Mouse (Mus musculus) spleen, adult 2 months (tissue): ENCODE measurements around the gene Sgce. TPM values are rescaled to one million over a fixed set of nuclear protein-coding genes. Genes with fewer than 3 reads are reported as not detected.

ENCODE experiments used
- DNase-seq, 2 experiments: peaks; one replicate each; pipeline versions ENCODE4 v3.0.0 to v3.0.0-alpha.2; 2012 to 2021; ENCODE audit warnings: low spot score in 2 of 2, low read depth in 1 of 2
- H3K27ac ChIP-seq: fragments of 200-500 bp; 2 replicates; pipeline ENCODE4 v1.5.1; 2012; ENCODE audit warnings: low read length, inconsistent platforms; ENCODE audit not compliant: insufficient read depth
- H3K27me3 ChIP-seq: fragments of 200-500 bp; 2 replicates; pipeline ENCODE4 v1.6.1; 2012; ENCODE audit warnings: mild to moderate bottlenecking, moderate library complexity, low read length, inconsistent platforms; ENCODE audit not compliant: control insufficient read depth, insufficient read depth
- H3K36me3 ChIP-seq: fragments of 200-500 bp; 2 replicates; pipeline ENCODE4 v1.6.1; 2012; ENCODE audit warnings: mild to moderate bottlenecking, low read length, inconsistent platforms; ENCODE audit not compliant: control insufficient read depth, insufficient read depth
- H3K4me1 ChIP-seq: fragments of 200-500 bp; 2 replicates; pipeline ENCODE4 v1.6.1; 2011; ENCODE audit warnings: inconsistent platforms; ENCODE audit not compliant: control insufficient read depth, insufficient read depth, insufficient read length
- H3K4me3 ChIP-seq: fragments of 200-500 bp; 2 replicates; pipeline ENCODE4 v1.5.1; 2011; ENCODE audit warnings: mild to moderate bottlenecking, inconsistent platforms; ENCODE audit not compliant: insufficient read depth, insufficient read length; ENCODE audit errors: extremely low read depth
- CTCF ChIP-seq: fragments of 200-500 bp; IDR thresholded peaks from 2 replicates; pipeline ENCODE4 v1.5.1; 2011; ENCODE audit warnings: mild to moderate bottlenecking, inconsistent platforms; ENCODE audit not compliant: insufficient read depth, insufficient read length, insufficient replicate concordance; ENCODE audit errors: extremely low read depth
- POLR2A ChIP-seq: fragments of 200-500 bp; IDR thresholded peaks from 2 replicates; pipeline ENCODE4 v1.6.1; 2011; ENCODE audit warnings: low read depth, low read length, inconsistent platforms
- WGBS: fragments of 180-500 bp; shearing (Covaris S2); methylation state at CpG from one replicate; pipeline ENCODE4 v1.1.7; 2018; 5-methylcytosine and 5-hydroxymethylcytosine counted together
- polyA plus RNA-seq: library from polyadenylated mRNA; depleted of rRNA; stranded (reverse); fragments of >200 nt; gene quantifications from 2 replicates; pipeline ENCODE4 v1.2.3, GENCODE M21; 2012

Sgce gene
- polyA plus RNA-seq, 1 experiment = 3.4 TPM

DNA sequence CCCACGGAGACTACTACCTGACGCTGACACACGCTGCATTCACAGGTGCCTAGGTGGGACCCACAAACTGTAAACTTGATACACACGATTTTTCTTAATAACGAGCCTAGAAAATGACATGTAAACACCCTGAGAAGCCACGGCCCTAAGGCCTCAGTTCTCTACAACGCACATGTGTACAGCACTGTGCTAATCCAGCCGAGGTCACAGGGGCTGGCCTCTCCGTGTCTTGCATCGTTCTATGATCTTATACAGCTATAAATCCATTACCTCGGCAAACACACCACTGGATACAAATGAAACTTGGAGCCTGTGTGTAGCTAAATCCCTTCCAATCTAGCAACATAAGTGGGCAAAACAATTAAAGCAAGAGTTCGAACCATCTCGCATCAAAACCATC, 24.3 kb downstream of the Sgce start:
- no peak for DNase-seq
- Histone ChIP-seq H3K4me1 (no peaks in the 10 kb centered on the region), H3K36me3 (no peaks in the 10 kb centered on the region), H3K27me3 (no peaks in the 10 kb centered on the region), H3K4me3 (no peak overlapping the region), H3K27ac (no peak overlapping the region)
- WGBS = 86% methylated on average over 13 of the region's 13 CpGs
- TF ChIP-seq CTCF (no peak), POLR2A (no peak)

DNA sequence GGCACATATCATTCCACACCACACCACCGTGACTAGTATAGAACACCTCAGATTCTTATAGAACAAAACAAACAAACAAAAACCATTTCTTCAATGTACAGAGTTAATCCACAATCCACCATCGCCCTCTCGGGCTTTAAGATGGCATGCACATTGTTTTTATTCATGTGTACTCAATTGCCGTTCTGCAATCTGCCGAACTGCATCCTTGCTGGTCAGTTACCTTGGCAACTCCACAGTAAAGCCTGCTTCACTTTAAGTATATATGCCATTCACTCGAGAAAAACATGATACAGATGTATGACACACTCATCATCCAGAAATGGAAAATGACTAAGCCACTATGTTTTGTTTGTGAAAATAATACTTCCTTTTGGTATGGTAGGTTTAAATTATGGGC, 24.9 kb downstream of the Sgce start:
- H3K27ac ChIP-seq = no peak overlapping the region
- no peaks in the 10 kb centered on the region for H3K27me3 ChIP-seq
- H3K4me3 ChIP-seq = no peak overlapping the region
- 82% methylated on average over 6 of the region's 6 CpGs for WGBS
- no peak for DNase-seq
- H3K36me3 ChIP-seq = no peaks in the 10 kb centered on the region
- no peaks in the 10 kb centered on the region for H3K4me1 ChIP-seq
- TF ChIP-seq CTCF (no peak), POLR2A (no peak)

DNA sequence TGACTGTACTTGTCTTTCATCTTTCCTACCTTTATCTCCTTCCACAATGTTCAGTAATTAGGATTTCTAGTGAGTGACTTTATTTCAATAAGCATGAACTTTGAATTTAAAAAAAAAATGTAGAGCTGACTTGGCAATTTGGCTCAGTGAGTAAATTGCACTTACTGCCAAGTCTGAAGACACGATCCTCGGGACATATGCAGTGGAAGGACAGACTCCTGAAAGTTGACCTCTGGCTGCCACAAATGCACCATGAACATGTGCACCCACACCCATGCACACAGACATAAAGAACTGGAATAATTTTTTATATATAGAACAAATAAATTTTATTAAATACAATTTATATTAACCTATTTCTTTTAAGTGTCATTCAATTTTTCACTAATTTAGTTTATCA, 29.7 kb downstream of the Sgce start:
- WGBS = 84% methylated on average over 2 of the region's 2 CpGs
- TF ChIP-seq CTCF (no peak), POLR2A (no peak)
- Histone ChIP-seq H3K4me1 (no peaks in the 10 kb centered on the region), H3K36me3 (no peaks in the 10 kb centered on the region), H3K27ac (no peak overlapping the region), H3K4me3 (no peak overlapping the region), H3K27me3 (no peaks in the 10 kb centered on the region)
- no peak for DNase-seq

DNA sequence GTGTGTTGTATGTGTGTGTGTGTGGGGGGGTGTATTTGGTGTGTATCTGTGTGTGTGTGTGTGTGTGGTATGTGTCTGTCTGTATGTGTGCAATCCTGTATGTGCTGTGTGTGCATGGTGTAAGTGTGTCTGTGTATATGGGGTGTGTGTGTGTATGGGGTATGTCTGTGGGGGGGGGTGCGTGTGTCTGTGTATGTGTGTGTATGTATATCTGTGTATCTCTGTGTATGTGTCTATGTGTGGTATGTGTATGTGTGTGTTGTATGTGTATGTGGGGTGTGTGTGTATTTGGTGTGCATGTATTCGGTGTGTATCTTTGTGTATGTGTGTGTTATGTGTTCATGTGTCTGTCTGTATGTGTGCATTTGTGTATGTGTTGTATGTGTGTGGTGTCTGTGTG, 30.8 kb downstream of the Sgce start:
- DNase-seq = no peak
- 97% methylated on average over 2 of the region's 2 CpGs for WGBS
- no peak overlapping the region for H3K4me3 ChIP-seq
- H3K4me1 ChIP-seq = no peaks in the 10 kb centered on the region
- no peaks in the 10 kb centered on the region for H3K36me3 ChIP-seq
- H3K27ac ChIP-seq = no peak overlapping the region
- no peak for TF ChIP-seq POLR2A
- TF ChIP-seq CTCF = no peak
- H3K27me3 ChIP-seq = no peaks in the 10 kb centered on the region

DNA sequence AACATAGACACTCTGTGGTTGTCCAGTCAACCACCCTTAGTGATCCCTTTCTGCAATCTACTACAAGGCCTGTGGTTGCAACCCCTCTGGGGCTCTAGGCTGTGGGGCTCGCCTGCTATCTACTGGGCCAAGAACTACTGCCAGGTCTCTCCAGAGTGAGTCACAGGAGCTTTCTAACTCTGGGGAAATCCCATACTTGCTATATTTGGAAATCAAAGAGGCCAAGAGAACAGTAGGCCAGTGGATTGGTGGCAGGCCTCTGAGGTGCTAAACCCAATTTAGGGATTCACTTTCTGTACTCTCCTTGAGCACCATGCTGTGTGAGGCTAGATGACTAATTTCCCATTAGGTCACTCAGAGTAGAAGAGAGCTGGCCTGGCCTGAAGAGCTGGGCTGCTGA, 38.0 kb downstream of the Sgce start:
- no peaks in the 10 kb centered on the region for H3K4me1 ChIP-seq
- TF ChIP-seq POLR2A (no peak), CTCF (no peak)
- 73% methylated on average over 1 of the region's 1 CpGs for WGBS
- H3K27me3 ChIP-seq = no peaks in the 10 kb centered on the region
- H3K27ac ChIP-seq = no peak overlapping the region
- DNase-seq = no peak
- no peaks in the 10 kb centered on the region for H3K36me3 ChIP-seq
- H3K4me3 ChIP-seq = no peak overlapping the region

DNA sequence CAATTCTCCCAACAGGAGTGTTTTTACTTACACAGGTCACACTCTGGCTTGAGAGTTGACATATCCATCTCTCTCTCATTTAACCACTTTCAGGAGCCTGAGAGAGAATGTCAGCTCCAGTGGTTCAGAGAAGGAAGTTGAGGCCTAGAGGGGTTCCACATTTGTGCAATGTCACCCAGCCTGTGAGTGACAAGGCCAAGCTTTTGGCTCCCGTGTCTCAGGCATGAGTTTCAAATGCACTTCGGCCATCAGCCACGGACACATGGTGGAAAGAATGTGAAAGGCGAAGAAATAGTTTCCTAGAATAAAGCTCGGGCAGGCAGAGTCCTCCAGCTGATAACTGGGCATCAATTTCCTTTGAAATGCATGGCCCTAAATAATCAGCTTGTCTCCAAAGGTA, 40.6 kb downstream of the Sgce start:
- no peak for TF ChIP-seq POLR2A
- no peak for DNase-seq
- Histone ChIP-seq H3K27ac (no peak overlapping the region), H3K4me3 (no peak overlapping the region), H3K27me3 (no peaks in the 10 kb centered on the region), H3K36me3 (no peaks in the 10 kb centered on the region), H3K4me1 (no peaks in the 10 kb centered on the region)
- 36% methylated on average over 5 of the region's 5 CpGs for WGBS

DNA sequence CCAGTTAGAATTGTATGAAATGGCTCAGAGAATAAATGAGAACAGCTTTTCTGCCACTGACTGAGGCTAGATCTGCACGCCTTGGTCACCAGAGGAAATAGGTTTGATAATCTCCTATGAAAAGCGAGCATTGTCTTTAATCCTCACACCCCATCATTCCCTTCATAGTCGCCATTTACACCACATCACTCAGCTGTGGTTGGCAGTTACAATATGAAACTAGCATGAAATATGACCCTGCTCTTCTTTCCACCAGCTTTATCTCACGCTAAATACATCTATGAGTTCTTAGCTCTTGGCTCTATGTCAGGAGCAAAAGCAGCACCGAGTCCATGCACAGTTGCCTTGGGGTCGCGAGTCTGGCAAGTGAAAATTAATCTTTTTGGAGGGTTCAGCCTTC, 43.1 kb downstream of the Sgce start:
- Histone ChIP-seq H3K4me3 (no peak overlapping the region), H3K4me1 (no peaks in the 10 kb centered on the region), H3K27me3 (no peaks in the 10 kb centered on the region), H3K27ac (no peak overlapping the region), H3K36me3 (no peaks in the 10 kb centered on the region)
- DNase-seq = no peak
- TF ChIP-seq CTCF (no peak), POLR2A (no peak)
- 82% methylated on average over 7 of the region's 7 CpGs for WGBS
